Mouse (Mus musculus) hindbrain, embryonic 11.5 days (tissue): ENCODE data around the gene Wdfy2. TPM values are rescaled to one million over a fixed set of nuclear protein-coding genes. Genes with fewer than 3 reads are reported as not detected.

ENCODE experiments used
- ATAC-seq: fragments of 200-750 bp; cut with Nextera tagmentation; 2 replicates; pipeline ENCODE4 v1.8.0; 2017; ENCODE audit warnings: mild to moderate bottlenecking, moderate TSS enrichment, moderate library complexity; ENCODE audit not compliant: low FRiP score
- DNase-seq: peaks from one replicate; pipeline ENCODE4 v3.0.0-alpha.2; 2015; ENCODE audit warnings: low spot score
- H3K27ac ChIP-seq: fragments of 300-500 bp; sonication (generic); 2 replicates; pipeline ENCODE4 v1.5.1; 2014; ENCODE audit warnings: mild to moderate bottlenecking, low read depth, low read length
- H3K27me3 ChIP-seq: fragments of 300-500 bp; sonication (generic); 2 replicates; pipeline ENCODE4 v1.6.1; 2014; ENCODE audit warnings: mild to moderate bottlenecking, low read length, moderate library complexity, mixed read lengths; ENCODE audit not compliant: control insufficient read depth, insufficient read depth
- H3K36me3 ChIP-seq: fragments of 300-500 bp; sonication (generic); 2 replicates; pipeline ENCODE4 v1.6.1; 2014; ENCODE audit warnings: mild to moderate bottlenecking, low read length, moderate library complexity, mixed read lengths; ENCODE audit not compliant: control insufficient read depth, insufficient read depth
- H3K4me1 ChIP-seq: fragments of 300-500 bp; sonication (generic); replicated peaks from 2 replicates; pipeline ENCODE4 v1.6.1; 2014; ENCODE audit warnings: low read length, mixed read lengths; ENCODE audit not compliant: control insufficient read depth, insufficient read depth
- H3K4me2 ChIP-seq: fragments of 300-500 bp; sonication (generic); replicated peaks from 2 replicates; pipeline ENCODE4 v1.6.1; 2014; ENCODE audit warnings: mild to moderate bottlenecking, low read depth, low read length
- H3K4me3 ChIP-seq: fragments of 300-500 bp; sonication (generic); 2 replicates; pipeline ENCODE4 v1.5.1; 2014; ENCODE audit warnings: low read depth, low read length
- H3K9ac ChIP-seq: fragments of 300-500 bp; sonication (generic); 2 replicates; pipeline ENCODE4 v1.6.1; 2014; ENCODE audit warnings: low read depth, low read length
- H3K9me3 ChIP-seq: fragments of 300-500 bp; sonication (generic); 2 replicates; pipeline ENCODE4 v1.6.1; 2016; ENCODE audit warnings: low read length; ENCODE audit not compliant: control insufficient read depth
- WGBS: fragments of 180-500 bp; shearing (Covaris S2); extraction: QIAGEN DNeasy Blood & Tissue Kit; methylation state at CpG from one replicate; pipeline ENCODE4 v1.1.7; 2014; 5-methylcytosine and 5-hydroxymethylcytosine counted together
- polyA plus RNA-seq: library from polyadenylated mRNA; unstranded; fragments of >200 nt; fragmentation: Nextera tagmentation; extraction: Ambion mirVana; gene quantifications from 2 replicates; pipeline ENCODE4 v1.2.1, GENCODE M21; 2014

The Wdfy2 gene
- polyA plus RNA-seq, 1 experiment from 2014 or later: 12.5 TPM

GRCm38 (mm10) chr14:62984410-62984809 lies 146.9 kb downstream of the Wdfy2 start, which contains the start of gene Defb48:
Gene Defb48, minus strand, starts transcription at chr14:62984510.
- Histone ChIP-seq H3K36me3 (no peaks in the 10 kb centered on the region), H3K27ac (no peak within 1 kb of the TSS), H3K4me1 (no peaks in the 10 kb centered on the region), H3K9ac (no peak within 1 kb of the TSS), H3K4me2 (no peak within 1 kb of the TSS), H3K27me3 (no peaks in the 10 kb centered on the region), H3K4me3 (no peak within 1 kb of the TSS), H3K9me3 (no peaks in the 10 kb centered on the region)
- DNase-seq (no peak), ATAC-seq (no peak)
- 78% methylated on average over 1 of the region's 1 CpGs for WGBS

DNA sequence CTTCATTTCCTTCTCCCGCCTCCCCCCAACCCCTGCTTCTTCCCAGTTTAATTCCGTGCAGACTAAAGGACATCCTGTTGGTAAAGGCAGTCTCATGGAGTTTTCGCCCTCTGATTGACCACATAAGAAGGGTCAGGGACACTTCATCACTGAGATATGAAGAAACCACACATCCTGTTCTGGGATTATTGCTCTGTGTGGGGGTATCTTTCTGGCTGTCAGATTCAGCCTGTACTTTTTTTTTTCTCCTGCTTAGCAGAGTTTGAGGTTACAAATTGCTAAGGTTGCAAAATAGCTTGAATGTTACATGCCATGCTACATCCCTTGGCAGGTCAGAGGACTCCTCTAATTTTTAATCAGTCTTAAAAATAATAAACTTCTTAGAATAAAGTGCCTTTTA lies 153.8 kb downstream of the Wdfy2 start:
- H3K4me2 ChIP-seq: no peak overlapping the region
- H3K36me3 ChIP-seq: no peaks in the 10 kb centered on the region
- H3K27ac ChIP-seq: no peak overlapping the region
- no peaks in the 10 kb centered on the region for H3K27me3 ChIP-seq
- no peaks in the 10 kb centered on the region for H3K9me3 ChIP-seq
- no peak overlapping the region for H3K9ac ChIP-seq
- ATAC-seq: no peak
- no peak for DNase-seq
- no peaks in the 10 kb centered on the region for H3K4me1 ChIP-seq
- WGBS: 83% methylated on average over 3 of the region's 3 CpGs
- H3K4me3 ChIP-seq: no peak overlapping the region

GRCm38 (mm10) chr14:62991849-62992510 lies 154.5 kb downstream of the Wdfy2 start:
- Histone ChIP-seq H3K4me2 (no peak overlapping the region), H3K9ac (no peak overlapping the region), H3K4me3 (no peak overlapping the region), H3K27me3 (no peaks in the 10 kb centered on the region), H3K9me3 (no peaks in the 10 kb centered on the region), H3K36me3 (no peaks in the 10 kb centered on the region), H3K27ac (no peak overlapping the region), H3K4me1 (no peaks in the 10 kb centered on the region)
- WGBS: 71% methylated on average over 7 of the region's 7 CpGs
- DNase-seq (no peak), ATAC-seq (no peak)

DNA sequence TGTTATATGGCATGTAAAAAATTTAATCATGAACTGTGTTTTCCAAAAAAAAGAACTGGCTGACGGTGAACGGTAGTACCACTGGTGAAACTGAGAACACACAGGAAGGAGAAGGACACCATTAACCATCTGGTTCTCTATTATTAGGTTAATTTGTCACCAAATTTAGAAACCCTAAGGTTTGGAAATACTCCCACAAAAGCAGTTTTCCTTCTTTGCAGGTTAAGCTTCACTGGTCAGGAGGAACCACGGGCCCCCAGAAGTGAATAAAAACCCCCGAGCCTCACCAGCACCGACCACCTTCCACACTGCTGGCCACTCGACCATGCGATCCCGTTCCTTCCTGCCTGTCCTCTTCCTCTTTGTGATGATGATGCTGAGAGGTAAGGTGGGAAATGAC lies 160.3 kb downstream of the Wdfy2 start, which contains the start of gene Defb47:
TSS of gene Defb47 (plus strand) at position 301 of the 400 bp plus-strand sequence.
- no peaks in the 10 kb centered on the region for H3K4me1 ChIP-seq
- no peak within 1 kb of the TSS for H3K4me3 ChIP-seq
- H3K9me3 ChIP-seq: no peaks in the 10 kb centered on the region
- H3K27me3 ChIP-seq: no peaks in the 10 kb centered on the region
- no peak within 1 kb of the TSS for H3K27ac ChIP-seq
- H3K4me2 ChIP-seq: no peak within 1 kb of the TSS
- WGBS: 82% methylated on average over 8 of the region's 8 CpGs
- no peak within 1 kb of the TSS for H3K9ac ChIP-seq
- no peaks in the 10 kb centered on the region for H3K36me3 ChIP-seq
- ATAC-seq (no peak), DNase-seq (no peak)

GRCm38 (mm10) chr14:62998977-62999376 lies 161.5 kb downstream of the Wdfy2 start:
- Histone ChIP-seq H3K27me3 (no peaks in the 10 kb centered on the region), H3K36me3 (no peaks in the 10 kb centered on the region), H3K9me3 (no peaks in the 10 kb centered on the region), H3K27ac (no peak overlapping the region), H3K4me2 (no peak overlapping the region), H3K4me1 (no peaks in the 10 kb centered on the region), H3K9ac (no peak overlapping the region), H3K4me3 (no peak overlapping the region)
- WGBS: 92% methylated on average over 4 of the region's 4 CpGs
- ATAC-seq (no peak), DNase-seq (no peak)

- no peak for ATAC-seq
- Histone ChIP-seq H3K36me3 (no peaks in the 10 kb centered on the region), H3K4me2 (no peak overlapping the region), H3K27me3 (no peaks in the 10 kb centered on the region), H3K27ac (no peak overlapping the region), H3K9me3 (no peaks in the 10 kb centered on the region), H3K4me3 (no peak overlapping the region), H3K4me1 (no peaks in the 10 kb centered on the region), H3K9ac (no peak overlapping the region)
- WGBS: 80% methylated on average over 2 of the region's 2 CpGs
- DNase-seq: no peak
Measured at GRCm38 (mm10) chr14:63002588-63002987, 165.1 kb downstream of the Wdfy2 start.

Other genes with a start within 250 kb of the Wdfy2 start
- gene Serpine3, start 174.0 kb upstream of the Wdfy2 start, polyA plus RNA-seq: not detected in 2 replicates
- 24.5 and 24.8 TPM in 2 replicates for gene Ints6, start 76.5 kb upstream of the Wdfy2 start, polyA plus RNA-seq
- not detected in 2 replicates for gene Defb48, start 146.8 kb downstream of the Wdfy2 start, polyA plus RNA-seq
- gene Defb47, start 160.4 kb downstream of the Wdfy2 start, polyA plus RNA-seq: not detected in 2 replicates
- gene Defb43, start 174.1 kb downstream of the Wdfy2 start, polyA plus RNA-seq: not detected in 2 replicates
- gene Defb42, start 209.3 kb downstream of the Wdfy2 start, polyA plus RNA-seq: 0.31 TPM in 1 of 2 replicates, not detected in the other
- gene Defb30, start 212.3 kb downstream of the Wdfy2 start, polyA plus RNA-seq: not detected in 2 replicates